Mouse (Mus musculus): Measurements from ENCODE around the gene Rnf115. TPM values are rescaled to one million over a fixed set of nuclear protein-coding genes. Genes with fewer than 3 reads are reported as not detected.
"Not testable (repeated sequence)": the region's sequence is repeated elsewhere in the genome, so short reads cannot be mapped to it uniquely, and the experiment has no call there.

Rnf115 gene
- polyA plus RNA-seq, 1 experiment: 13.5 TPM

DNA sequence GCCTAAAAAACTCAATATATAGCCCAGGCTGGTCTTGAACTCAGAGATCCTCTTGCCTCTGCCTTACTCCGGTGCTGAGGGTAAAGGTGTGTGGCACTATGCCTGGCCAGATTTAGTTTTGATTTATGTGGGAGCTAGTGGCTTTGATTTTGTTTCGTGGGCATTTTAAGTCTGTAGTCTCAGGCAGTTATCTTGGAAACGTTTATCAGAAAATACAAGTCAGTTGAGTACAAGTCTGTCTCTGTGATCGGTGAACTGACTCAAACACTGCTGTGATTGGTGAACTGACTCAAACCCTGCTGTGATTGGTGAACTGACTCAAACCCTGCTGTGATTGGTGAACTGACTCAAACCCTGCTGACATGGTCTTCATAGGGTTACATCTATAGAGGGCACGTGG is 3.3 kb downstream of the Rnf115 start:
- no peaks in the 10 kb centered on the region for H3K36me3 ChIP-seq (ENCODE audit: control insufficient read depth, insufficient read depth)
- no peaks in the 10 kb centered on the region for H3K27me3 ChIP-seq (ENCODE audit: control insufficient read depth, insufficient read depth, insufficient read length)
- H3K79me2 ChIP-seq (ENCODE audit: control insufficient read depth, insufficient read depth): peaks cover 95% of the 10 kb centered on the region
- peaks cover 65% of the 10 kb centered on the region for H3K79me3 ChIP-seq (ENCODE audit: low read depth)
- H3ac ChIP-seq (ENCODE audit: control insufficient read depth, insufficient read length, low read depth): no peak overlapping the region
- no peak overlapping the region for H3K4me3 ChIP-seq (ENCODE audit: insufficient read depth, poor library complexity, severe bottlenecking)
- no peak for TF ChIP-seq FOSL1 (IDR thresholded peaks at IDR 0.05; ENCODE audit: insufficient read depth, low read length, poor library complexity, severe bottlenecking)
- TF ChIP-seq MYOD1 (IDR thresholded peaks at IDR 0.05; ENCODE audit: control insufficient read depth, insufficient read length, low read depth): no peak
- TF ChIP-seq CEBPB (IDR thresholded peaks at IDR 0.05; ENCODE audit: low read depth): no peak
- no peak for TF ChIP-seq MYOG (IDR thresholded peaks at IDR 0.05; ENCODE audit: control insufficient read depth, extremely low read depth, insufficient read length)
- TF ChIP-seq USF1 (IDR thresholded peaks at IDR 0.05; ENCODE audit: low read depth): no peak
- TF ChIP-seq CTCF (IDR thresholded peaks at IDR 0.05; ENCODE audit: control insufficient read depth, insufficient read depth, insufficient read length): no peak
- TF ChIP-seq MAX (IDR thresholded peaks at IDR 0.05): no peak

DNA sequence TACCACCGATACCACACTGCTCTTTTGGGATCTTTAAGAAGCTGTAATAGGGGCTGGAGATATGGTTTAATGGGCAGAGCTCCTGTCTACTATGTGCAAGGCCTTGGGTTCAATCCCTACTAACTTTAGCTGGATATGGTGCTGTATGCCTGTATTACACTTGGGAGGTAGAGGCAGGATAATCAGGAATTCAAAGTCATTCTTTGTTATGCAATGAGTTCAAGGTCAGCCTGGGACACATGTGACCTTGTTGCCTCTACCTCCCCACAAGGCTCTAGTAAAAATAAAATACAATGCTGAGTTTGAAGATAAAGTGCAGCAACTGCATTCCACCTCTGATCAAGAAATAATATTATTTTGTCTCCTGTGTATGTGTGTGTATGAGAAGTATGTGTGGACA is 6.5 kb downstream of the Rnf115 start:
- Histone ChIP-seq H3K36me3 (ENCODE audit: control insufficient read depth, insufficient read depth) (no peaks in the 10 kb centered on the region), H3K79me3 (ENCODE audit: low read depth) (peaks cover 57% of the 10 kb centered on the region), H3K4me3 (ENCODE audit: insufficient read depth, poor library complexity, severe bottlenecking) (no peak overlapping the region), H3K27me3 (ENCODE audit: control insufficient read depth, insufficient read depth, insufficient read length) (no peaks in the 10 kb centered on the region), H3K79me2 (ENCODE audit: control insufficient read depth, insufficient read depth) (peaks cover 97% of the 10 kb centered on the region), H3ac (ENCODE audit: control insufficient read depth, insufficient read length, low read depth) (no peak overlapping the region)
- TF ChIP-seq MYOD1 (IDR thresholded peaks at IDR 0.05; ENCODE audit: control insufficient read depth, insufficient read length, low read depth) (no peak), FOSL1 (IDR thresholded peaks at IDR 0.05; ENCODE audit: insufficient read depth, low read length, poor library complexity, severe bottlenecking) (no peak), USF1 (IDR thresholded peaks at IDR 0.05; ENCODE audit: low read depth) (no peak), CTCF (IDR thresholded peaks at IDR 0.05; ENCODE audit: control insufficient read depth, insufficient read depth, insufficient read length) (no peak), MAX (IDR thresholded peaks at IDR 0.05) (no peak), CEBPB (IDR thresholded peaks at IDR 0.05; ENCODE audit: low read depth) (no peak), MYOG (IDR thresholded peaks at IDR 0.05; ENCODE audit: control insufficient read depth, extremely low read depth, insufficient read length) (no peak)

- Histone ChIP-seq H3K27me3 (ENCODE audit: control insufficient read depth, insufficient read depth, insufficient read length) (no peaks in the 10 kb centered on the region), H3K36me3 (ENCODE audit: control insufficient read depth, insufficient read depth) (no peaks in the 10 kb centered on the region), H3K79me2 (ENCODE audit: control insufficient read depth, insufficient read depth) (peaks cover 97% of the 10 kb centered on the region), H3K79me3 (ENCODE audit: low read depth) (peaks cover 52% of the 10 kb centered on the region), H3K4me3 (ENCODE audit: insufficient read depth, poor library complexity, severe bottlenecking) (no peak overlapping the region), H3ac (ENCODE audit: control insufficient read depth, insufficient read length, low read depth) (no peak overlapping the region)
- TF ChIP-seq USF1 (IDR thresholded peaks at IDR 0.05; ENCODE audit: low read depth): no peak
- no peak for TF ChIP-seq MYOD1 (IDR thresholded peaks at IDR 0.05; ENCODE audit: control insufficient read depth, insufficient read length, low read depth)
- no peak for TF ChIP-seq FOSL1 (IDR thresholded peaks at IDR 0.05; ENCODE audit: insufficient read depth, low read length, poor library complexity, severe bottlenecking)
- TF ChIP-seq CTCF (IDR thresholded peaks at IDR 0.05; ENCODE audit: control insufficient read depth, insufficient read depth, insufficient read length): no peak
- TF ChIP-seq CEBPB (IDR thresholded peaks at IDR 0.05; ENCODE audit: low read depth): no peak
- no peak for TF ChIP-seq MAX (IDR thresholded peaks at IDR 0.05)
- no peak for TF ChIP-seq MYOG (IDR thresholded peaks at IDR 0.05; ENCODE audit: control insufficient read depth, extremely low read depth, insufficient read length)
These were observed 7.7 kb downstream of the Rnf115 start for GRCm38 (mm10) chr3:96735200-96735599.

DNA sequence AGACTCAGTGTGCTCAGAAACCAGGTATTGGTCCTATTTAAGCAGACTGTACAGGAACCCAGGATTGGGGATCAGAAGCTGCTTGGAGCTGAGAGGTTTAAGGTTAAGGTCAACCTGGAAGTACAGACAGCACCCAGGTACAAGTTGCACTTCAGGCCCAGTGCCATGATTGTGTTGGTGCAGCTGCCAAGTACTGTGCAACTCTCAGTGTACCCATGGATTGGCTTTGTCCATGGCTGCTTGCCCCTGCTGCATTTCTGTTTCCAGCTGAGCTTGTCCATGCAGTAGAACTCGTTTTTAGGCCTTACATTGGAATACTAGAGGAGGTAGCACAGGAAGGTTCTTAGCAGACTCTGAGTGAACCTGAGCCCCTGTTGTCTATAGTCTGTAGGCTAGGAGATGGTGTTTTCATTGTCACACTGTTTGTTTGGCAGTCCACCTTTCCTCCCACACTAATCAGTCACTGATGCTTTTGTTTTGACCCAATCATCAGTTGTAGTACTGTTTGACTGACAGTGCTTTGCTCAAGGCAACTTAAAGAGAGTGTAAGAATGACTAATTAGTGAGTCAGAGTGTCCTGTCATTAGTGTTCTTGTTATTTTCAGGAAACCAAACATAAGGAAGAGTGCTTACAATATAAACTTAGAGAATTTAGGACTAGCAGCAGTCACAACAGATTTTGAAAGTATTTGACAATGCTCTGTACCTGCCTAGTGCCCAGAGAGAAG is 9.7 kb downstream of the Rnf115 start:
- peaks cover 92% of the 10 kb centered on the region for H3K79me2 ChIP-seq (ENCODE audit: control insufficient read depth, insufficient read depth)
- H3K36me3 ChIP-seq (ENCODE audit: control insufficient read depth, insufficient read depth): no peaks in the 10 kb centered on the region
- no peaks in the 10 kb centered on the region for H3K27me3 ChIP-seq (ENCODE audit: control insufficient read depth, insufficient read depth, insufficient read length)
- H3K4me3 ChIP-seq (ENCODE audit: insufficient read depth, poor library complexity, severe bottlenecking): no peak overlapping the region
- TF ChIP-seq CEBPB (IDR thresholded peaks at IDR 0.05; ENCODE audit: low read depth): no peak
- TF ChIP-seq FOSL1 (IDR thresholded peaks at IDR 0.05; ENCODE audit: insufficient read depth, low read length, poor library complexity, severe bottlenecking): no peak
- TF ChIP-seq MYOD1 (IDR thresholded peaks at IDR 0.05; ENCODE audit: control insufficient read depth, insufficient read length, low read depth): no peak
- no peak for TF ChIP-seq CTCF (IDR thresholded peaks at IDR 0.05; ENCODE audit: control insufficient read depth, insufficient read depth, insufficient read length)
- TF ChIP-seq MAX (IDR thresholded peaks at IDR 0.05): no peak
- TF ChIP-seq MYOG (IDR thresholded peaks at IDR 0.05; ENCODE audit: control insufficient read depth, extremely low read depth, insufficient read length): no peak
- no peak for TF ChIP-seq USF1 (IDR thresholded peaks at IDR 0.05; ENCODE audit: low read depth)
- peaks cover 42% of the 10 kb centered on the region for H3K79me3 ChIP-seq (ENCODE audit: low read depth)
- H3ac ChIP-seq (ENCODE audit: control insufficient read depth, insufficient read length, low read depth): no peak overlapping the region

DNA sequence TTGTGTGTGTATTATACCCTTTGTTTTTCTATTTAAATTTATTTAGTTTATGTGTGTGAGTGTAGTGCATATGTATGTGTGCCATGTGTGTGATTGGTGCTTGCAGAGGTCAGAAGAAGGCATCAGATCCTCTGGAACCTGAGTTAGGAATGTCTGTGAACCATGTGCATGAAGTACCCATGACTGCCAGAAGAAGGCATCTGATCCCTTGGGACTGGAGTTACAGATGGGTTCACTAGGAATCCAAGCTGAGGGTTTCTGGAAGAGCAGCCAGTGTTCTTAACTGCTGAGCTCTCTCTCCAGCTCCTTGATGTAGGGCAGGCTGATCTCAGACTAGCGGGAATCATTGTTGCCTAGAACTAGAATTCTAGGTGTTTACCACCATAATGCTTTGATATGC is 10.5 kb downstream of the Rnf115 start:
- no peaks in the 10 kb centered on the region for H3K27me3 ChIP-seq (ENCODE audit: control insufficient read depth, insufficient read depth, insufficient read length)
- TF ChIP-seq FOSL1 (IDR thresholded peaks at IDR 0.05; ENCODE audit: insufficient read depth, low read length, poor library complexity, severe bottlenecking) (no peak), MYOG (IDR thresholded peaks at IDR 0.05; ENCODE audit: control insufficient read depth, extremely low read depth, insufficient read length) (no peak), MYOD1 (IDR thresholded peaks at IDR 0.05; ENCODE audit: control insufficient read depth, insufficient read length, low read depth) (no peak), USF1 (IDR thresholded peaks at IDR 0.05; ENCODE audit: low read depth) (no peak), MAX (IDR thresholded peaks at IDR 0.05) (no peak), CEBPB (IDR thresholded peaks at IDR 0.05; ENCODE audit: low read depth) (no peak), CTCF (IDR thresholded peaks at IDR 0.05; ENCODE audit: control insufficient read depth, insufficient read depth, insufficient read length) (no peak)
- peaks cover 90% of the 10 kb centered on the region for H3K79me2 ChIP-seq (ENCODE audit: control insufficient read depth, insufficient read depth)
- H3K36me3 ChIP-seq (ENCODE audit: control insufficient read depth, insufficient read depth): no peaks in the 10 kb centered on the region
- H3K79me3 ChIP-seq (ENCODE audit: low read depth): peaks cover 41% of the 10 kb centered on the region
- no peak overlapping the region for H3K4me3 ChIP-seq (ENCODE audit: insufficient read depth, poor library complexity, severe bottlenecking)
- no peak overlapping the region for H3ac ChIP-seq (ENCODE audit: control insufficient read depth, insufficient read length, low read depth)

GRCm38 (mm10) chr3:96740279-96740678 is 12.8 kb downstream of the Rnf115 start:
- Histone ChIP-seq H3K79me2 (ENCODE audit: control insufficient read depth, insufficient read depth) (peaks cover 88% of the 10 kb centered on the region), H3K79me3 (ENCODE audit: low read depth) (peaks cover 40% of the 10 kb centered on the region)
- not testable (repeated sequence) for H3ac ChIP-seq (ENCODE audit: control insufficient read depth, insufficient read length, low read depth); H3K4me3 ChIP-seq (ENCODE audit: insufficient read depth, poor library complexity, severe bottlenecking); H3K36me3 ChIP-seq (ENCODE audit: control insufficient read depth, insufficient read depth); H3K27me3 ChIP-seq (ENCODE audit: control insufficient read depth, insufficient read depth, insufficient read length)
